Mouse (Mus musculus) left cerebral cortex, adult 8-10 months (tissue): ENCODE results near the gene Large2. TPM values are rescaled to one million over a fixed set of nuclear protein-coding genes. Genes with fewer than 3 reads are reported as not detected.

Source experiments
- DNase-seq, 2 experiments: peaks; one replicate each; pipeline ENCODE4 v3.0.0; 2022; ENCODE audit warnings: low spot score in 2 of 2
- total RNA-seq, 4 experiments: library from RNA; stranded (reverse); gene quantifications; 2 replicates each; pipeline ENCODE4 v1.2.4; 2022

Large2 gene
- total RNA-seq, 4 experiments from 2014 or later: 0.50 to 1.5 (median 0.85) TPM

DNA sequence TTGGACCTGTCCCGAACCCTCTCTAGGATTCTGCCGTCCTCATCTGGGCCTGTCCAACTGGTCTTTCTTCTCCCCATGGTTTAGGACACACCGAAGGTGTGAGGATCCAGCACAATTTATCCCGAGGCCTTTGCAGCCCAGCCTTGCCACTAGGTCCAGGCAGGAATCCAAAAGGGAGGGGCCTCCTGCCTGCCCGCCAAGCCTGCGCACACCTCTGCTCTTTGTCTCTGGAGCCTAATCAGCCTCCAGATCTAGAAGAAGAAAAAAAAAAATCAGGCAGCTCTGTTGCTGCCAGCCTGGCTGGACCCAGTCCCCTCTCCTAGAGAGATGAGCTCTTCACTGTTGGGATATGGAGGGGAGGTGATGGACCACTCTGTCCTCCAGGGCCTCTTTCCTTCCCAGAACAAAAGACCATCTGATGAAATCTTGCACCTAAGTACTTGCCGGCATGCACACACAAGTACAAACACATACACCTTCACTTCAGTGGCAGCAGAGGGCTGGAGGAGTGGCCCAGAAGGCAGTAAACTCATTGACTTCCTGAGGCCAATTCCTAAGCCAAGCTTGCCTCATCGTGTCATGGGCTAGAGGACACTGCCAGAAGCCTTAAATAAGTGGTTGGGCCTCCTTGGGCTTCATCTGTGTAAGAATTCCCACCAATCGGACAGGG, 1.8 kb downstream of the Large2 start:
- DNase-seq: no peak

DNA sequence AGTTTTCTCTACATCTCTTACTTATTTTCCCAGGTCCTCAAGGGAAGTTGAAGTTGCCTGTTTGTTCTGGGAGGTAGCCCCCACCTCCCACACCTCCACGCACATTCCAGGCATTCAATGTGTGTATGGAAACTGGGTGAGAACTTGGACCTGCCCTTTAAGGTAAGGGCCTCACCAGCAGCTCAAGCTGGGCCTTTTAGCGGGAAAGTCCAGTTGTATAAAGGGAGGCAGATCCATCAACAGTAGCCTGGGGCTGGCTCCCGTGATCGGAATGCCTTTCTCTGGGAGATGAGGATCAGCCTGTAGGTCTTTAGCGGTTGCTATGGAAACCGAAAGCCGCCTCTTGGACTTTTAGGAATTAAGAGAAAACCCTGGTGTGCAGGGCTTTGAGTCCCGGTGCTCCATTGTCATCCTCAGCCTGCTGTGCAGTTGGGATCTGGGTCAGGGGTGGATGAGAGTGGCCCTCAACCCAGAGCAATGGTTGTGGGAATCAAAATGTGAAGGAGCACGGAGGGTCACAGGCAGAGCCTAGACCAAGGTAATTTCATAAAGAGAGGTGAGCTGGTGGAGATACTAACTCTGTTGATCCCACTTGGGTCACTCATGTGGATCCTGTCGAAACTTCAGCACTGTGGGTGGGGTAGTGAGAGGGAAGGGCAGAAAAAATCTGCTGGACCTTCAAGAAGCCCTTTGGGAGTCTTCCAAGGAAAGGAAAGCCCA, 2.5 kb downstream of the Large2 start:
- no peak for DNase-seq

DNA sequence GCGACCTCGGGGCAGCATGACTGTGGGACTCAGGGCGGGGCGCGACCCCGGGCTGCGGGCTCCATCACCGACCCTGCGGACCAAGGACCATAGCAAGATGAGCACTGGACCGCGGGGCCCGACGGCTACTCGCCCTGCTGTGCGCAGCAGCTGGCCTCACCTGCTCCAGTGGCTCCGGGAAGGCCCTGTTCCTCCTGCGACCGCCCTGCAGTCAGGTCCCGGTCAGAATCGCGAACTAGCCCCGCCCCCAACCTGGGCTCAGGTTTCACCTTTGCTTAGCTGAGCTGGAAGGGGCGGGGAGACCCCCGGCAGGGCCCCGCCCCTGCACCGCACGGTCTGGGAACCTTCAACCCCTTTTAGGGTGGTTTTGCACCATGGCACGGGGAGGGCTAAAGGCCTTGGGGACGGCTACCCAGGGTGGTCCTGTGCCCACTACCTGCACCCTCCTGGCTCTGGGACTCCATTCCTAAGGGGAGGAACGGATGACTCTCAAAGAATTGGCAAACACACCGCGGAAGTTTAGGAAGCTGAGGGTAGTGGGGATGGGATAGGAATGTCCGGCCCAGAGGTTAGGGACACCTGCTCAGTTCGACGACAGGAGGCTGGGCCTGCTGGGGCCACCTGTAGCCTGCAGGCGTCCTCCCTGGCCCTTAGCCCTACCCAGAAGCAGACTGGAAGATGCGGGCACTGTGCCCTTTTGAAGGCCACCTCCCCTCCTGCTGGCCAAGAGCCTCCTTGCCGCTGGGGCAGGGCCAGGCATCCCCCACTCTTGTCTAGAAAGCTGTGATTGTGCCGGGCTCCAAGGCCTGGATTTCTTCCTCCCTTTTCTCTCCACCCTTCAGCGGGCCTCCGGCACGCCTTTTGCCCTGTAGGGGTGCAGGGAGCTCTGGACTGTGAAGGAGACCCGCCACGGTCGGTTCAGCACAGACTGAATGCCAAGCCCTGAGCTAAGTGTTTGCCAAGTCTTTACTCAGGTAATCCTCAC, 3.6 kb downstream of the Large2 start:
- DNase-seq: no peak

DNA sequence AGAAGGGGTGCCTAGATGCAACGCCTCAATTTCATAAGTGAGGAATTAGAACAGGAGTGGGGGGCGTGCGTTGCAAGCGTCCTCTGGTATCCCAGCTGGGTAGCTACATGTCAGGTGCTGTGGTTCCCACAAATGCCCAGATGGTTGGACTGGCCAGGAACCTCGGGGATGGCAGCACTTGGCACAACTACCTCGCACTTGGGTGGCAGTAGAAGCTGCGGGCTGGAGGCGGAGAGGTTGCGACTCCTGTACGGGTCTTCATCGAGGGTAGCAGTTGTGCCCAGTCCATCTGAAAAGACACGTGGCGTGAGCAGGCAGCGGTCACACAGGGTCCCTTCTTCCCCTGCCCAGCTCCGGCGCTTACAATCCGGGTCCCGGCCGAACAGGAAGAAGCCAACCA, 4.3 kb downstream of the Large2 start:
- no peak for DNase-seq

DNA sequence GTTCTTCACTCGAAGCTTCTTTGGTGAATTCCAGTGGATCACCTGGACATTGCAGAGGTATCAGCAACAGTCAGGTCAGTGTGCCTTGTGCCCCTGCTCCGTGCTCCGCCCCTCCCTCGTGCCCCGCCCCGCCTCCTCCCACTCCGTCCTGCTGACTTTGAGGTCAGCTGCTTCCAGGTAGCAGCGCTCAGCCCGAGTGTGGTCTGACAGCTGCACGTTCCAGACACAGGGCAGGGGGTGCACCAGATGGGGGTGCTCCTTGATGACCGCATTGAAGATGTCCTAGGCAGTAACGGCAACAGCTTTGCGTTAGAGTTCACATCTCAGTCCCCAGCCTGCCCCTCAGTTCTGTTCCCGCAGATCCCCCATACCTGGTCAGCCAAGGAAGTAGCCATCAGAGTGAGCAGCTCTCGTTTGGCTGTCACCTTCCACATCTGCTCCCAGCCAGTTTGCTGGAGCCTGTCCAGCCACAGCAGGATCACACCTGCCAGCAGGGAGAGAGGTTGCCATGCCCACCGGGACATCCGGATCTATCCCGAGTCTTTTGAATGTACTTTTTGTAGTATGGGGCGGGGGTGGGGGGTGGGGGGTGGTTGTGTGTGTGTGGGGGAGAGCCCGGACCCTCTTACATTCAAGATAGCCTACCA, 7.2 kb downstream of the Large2 start:
- no peak for DNase-seq

DNA sequence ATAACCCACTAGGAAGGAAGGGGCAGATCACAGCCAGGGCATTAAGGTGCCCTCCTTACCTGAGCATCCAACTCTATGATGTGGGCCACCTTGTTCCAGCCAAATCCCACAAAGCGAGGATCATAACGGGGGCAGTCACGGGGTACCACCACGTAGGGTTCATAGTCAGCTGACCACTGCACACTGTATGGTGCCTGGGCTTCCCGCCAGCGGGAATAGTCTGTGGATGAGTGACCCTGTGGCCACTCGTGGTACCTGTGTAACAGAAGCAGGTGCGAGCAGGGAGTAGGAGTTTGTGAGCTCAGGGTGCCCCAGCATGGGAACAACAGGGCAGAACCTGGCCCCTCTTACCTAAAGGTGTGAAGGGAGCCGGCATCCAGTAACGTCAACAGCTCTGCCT, 9.1 kb downstream of the Large2 start:
- DNase-seq: no peak

DNA sequence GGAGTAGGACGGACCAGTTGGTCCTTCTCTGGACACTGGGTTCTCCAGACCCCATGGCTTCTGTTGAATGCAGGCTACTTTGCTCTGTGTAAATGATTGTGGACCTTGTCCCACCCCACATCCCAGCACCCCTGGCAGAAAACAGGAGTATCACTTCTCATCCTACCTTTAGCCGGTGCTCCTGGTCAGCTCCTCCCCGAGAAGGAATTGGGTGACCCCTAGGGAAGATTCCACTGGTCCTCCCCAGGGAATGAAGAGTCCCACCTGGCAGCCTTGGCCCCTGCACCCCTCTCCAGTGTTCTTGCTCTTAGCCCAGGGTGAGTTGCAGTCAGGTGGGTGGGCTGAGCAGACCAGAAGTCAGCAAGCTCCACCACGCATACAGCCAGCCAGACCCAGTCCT, 10.6 kb downstream of the Large2 start:
- no peak for DNase-seq

DNA sequence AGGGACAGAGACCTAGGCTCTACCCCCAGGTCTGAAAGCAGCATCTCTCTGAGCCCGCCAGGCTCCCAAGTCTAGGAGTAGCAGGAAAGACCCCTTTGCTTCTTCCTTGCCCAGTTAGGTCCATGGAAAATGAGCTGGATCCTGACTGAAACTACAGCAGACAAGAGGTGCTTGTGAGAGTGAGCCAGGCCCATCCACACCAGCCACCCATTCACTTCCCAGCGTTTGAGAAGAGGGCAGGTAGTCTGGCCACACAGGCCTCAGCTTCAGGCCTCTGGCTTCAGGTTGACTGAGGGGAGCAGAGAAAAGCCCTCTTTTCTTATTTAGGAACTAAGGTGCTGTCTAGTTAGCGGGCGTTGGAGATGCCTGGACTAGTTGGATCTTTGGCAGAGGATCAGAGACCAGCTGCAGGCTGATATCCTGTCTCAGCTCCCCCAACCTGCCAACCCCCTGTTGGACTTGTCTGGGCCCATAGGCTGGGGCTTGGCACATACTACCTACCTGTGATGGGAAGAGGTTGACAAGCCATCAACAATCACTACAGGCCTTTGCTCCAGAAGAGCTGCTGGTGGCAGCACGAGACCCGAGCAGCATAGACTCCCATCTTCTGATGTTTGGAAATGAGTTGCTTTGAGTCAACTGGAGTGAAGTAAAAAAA, 12.0 kb downstream of the Large2 start:
- no peak for DNase-seq

DNA sequence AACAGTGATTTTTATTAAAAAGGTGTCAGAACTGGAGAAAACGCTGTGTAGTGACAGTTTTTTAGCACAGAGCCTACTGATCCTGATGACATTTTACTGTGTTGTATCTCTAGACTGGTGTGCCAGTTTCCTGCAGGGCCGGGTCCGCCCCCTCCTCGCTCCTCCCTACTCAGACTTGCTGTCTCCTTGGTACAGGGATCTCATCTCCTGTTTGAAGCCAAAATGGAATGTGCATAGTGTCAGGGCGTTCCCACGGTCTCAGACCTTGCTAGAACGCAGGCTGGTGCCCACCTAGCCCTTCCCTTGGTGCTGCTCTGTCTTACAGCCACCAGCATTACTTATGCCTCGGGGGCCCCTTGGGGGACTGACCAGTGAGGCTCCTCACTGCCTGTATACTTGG, 12.9 kb downstream of the Large2 start:
- no peak for DNase-seq

DNA sequence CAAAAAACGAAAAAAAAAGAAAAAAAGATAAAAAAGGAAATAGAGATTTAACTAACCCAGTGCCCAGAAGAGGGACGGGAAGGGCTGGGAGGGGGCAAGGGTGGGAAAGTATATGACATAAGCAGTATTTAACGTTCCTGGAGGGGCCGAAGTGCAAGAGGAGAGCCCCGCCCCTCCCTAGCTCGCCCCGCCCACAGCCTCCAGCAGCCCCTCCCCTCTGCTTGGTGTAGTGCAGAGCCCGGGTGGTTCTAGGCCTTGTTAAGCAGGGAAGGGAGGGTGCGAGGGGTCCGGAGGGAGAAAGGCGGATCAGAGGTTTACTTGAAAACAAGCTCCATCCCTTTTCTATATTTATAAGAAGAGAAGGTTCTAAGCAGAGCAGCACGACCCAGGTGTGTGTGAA, 13.8 kb downstream of the Large2 start:
- no peak for DNase-seq

DNA sequence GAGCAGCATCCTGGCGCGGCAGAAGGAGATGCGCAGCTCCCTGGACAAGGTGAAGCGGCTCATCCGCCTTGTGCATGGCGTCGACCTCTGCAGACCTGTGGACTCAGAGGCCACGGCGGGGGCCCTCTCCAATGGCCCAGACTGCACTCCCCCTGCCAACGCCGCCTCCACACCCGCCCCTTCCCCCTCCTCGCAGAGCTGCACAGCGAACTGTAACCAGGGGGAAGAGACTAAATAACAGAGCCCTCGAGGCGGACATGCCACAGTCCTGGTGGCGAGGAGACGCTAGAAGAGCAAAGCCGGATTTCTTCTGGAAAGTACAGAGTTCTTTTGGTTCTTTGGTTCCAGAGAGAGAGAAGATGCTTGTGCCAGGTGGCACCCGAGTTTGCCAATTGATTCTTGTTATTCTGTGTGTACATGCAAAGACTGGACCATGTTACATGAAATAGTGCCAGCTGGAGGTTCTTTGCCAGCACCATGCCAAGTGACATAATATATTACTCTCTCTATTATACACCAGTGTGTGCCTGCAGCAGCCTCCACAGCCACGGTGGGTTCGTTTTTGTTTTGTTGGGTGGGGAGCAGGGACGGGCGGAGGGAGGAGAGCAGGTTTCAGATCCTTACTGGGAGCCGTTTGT, 14.4 kb downstream of the Large2 start:
- no peak for DNase-seq

DNA sequence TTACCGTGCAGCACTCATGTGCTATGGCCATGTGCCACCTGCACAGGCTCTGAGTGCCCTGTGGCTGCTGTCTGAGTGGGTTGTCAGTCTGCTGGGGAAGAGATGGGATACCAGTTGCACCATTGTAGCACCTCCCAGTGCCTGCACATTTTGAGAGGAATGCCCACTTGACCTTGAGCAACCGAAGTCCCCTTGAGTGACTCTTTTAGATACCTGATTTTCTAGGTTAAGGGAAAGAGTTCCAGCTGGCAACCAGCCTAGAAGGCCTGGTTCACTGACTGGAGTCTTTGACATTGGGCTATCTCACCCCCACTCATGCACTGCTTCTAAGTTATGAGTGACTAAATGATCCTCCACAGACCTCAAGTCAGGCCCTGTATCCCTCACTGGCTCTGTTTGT, 15.4 kb downstream of the Large2 start:
- no peak for DNase-seq

DNA sequence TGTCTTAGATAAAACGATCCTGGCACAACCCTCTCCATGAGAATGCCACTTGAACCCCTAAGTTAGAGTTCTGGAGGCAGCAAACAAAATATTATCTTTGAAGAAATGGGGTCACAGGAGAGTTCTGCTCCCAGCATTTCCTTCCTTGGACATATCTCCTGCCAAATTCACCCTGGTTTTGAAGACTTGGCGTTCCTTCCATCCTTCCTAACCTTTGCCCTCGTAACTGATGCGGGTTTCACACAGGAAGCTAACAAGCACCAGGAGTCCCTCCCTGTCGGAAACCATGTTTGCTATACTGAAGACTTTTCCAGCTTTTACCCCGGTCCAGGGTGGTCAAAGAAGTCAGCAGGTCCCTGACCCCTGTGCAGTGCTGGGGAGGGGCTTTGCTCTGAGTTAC, 20.4 kb downstream of the Large2 start:
- no peak for DNase-seq

DNA sequence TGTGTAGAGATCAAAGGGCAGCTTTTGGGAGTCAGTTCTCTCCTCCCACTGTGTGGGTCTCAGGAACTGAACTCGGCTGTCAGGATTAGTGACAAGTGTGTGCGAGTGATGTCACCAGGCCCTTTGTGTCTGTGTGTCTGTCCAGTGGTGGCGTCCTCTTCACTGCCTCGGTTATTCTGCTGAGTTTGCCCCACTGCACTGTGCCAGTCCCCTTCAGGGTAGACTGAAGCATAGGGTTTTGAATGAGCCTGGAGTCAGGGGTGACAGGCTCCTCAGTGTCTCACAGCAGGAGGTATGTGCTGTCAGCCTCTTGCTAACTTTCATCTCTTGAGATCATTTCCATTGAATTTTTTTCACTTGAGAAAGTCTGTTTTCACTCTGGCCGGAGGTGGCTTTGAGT, 21.3 kb downstream of the Large2 start:
- no peak for DNase-seq

DNA sequence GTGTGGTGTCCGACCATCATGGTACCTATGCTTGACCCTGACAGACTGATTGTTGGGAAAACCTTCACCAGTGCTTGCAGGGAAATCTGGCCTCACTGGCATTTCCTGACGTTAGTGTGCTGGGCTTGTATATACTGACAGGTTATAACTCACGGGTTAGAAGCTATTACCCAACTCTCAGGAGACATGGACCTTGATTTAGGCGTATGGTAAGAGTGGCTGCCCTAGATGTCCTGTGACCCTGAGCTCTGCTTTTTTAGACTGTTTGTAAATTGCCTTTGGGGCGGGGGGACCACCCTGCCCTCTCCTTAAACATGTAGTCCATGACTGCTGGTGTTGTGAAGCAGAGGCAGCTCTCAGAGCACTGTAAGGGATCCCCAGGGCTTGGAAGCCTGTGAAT, 24.0 kb downstream of the Large2 start:
- no peak for DNase-seq

DNA sequence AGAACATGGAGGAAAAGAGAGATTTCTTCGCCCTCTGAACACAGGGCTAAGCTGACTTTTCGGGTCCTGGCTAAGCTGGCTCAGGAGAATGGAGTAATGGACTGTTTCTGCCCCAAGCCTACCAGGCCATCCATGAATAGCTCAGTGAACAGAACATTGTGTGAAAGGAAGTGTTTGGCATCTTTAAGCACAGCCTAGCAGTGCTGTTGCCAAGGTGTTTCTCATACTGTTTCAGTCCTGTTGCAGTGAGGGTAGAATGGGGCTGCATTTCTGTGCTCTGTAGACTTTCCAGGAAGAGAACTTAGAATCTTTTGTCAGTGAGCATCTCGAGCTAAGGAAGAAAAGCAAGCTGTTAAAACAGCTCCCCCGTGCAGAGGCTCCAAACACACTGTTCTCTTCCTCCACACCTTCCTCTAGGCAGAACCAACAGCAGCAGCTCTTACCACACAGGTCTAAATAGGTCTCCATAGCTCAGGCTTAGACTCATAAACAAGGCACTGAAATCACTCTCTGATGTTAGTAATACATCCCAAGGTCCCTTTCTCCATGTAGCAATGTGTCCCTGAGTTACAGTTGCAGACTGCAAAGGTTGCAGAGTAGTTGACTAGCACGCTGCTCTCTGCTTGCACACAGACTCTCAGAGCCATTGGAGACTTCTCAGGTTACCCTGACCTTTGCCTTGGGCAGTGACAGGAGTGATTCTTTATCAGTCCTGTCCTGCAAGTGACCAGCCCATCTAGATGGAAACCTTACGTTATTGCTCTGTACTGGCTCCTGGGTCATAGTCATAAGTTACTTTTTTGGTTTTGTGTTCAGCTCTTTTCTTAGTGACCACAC, 24.9 kb downstream of the Large2 start:
- no peak for DNase-seq

DNA sequence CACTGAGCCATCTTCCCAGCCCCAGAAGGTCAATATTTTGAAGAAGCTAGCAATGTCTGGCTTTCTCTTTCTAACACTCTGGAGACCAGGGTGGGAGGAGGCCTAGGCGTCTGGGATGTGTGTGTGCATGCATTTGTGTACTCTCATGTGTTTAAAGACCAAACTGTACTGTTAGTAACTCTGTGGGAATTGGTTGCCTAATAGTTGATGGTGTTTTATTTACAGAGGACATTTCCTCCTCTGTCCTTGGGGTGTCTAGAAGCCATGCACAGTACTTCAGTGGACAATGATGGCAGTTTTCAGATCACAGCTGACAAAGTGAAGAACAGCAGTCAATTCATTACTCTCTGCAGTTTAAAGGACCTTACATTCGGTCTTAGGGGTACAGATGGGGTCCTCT, 27.5 kb downstream of the Large2 start:
- no peak for DNase-seq

DNA sequence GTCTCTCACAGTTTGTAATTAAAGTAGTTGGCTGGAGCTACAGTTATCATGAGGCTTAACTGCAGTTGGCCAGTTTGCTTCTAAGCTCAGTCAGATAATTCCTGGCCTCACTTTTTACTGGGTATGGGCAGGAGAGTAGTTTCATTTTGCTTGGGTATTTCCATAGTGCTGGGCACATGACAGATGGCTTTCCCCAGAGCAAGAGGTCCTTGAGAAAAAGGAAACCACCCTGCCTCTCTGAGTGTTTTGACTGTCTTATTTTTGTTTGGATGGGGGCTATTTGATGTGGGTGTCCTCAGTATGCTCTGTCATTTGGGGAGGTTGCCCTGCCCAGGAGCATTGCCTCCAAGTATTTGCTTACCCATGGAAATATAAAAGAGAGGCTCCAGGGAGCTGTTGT, 32.3 kb downstream of the Large2 start:
- DNase-seq: no peak

DNA sequence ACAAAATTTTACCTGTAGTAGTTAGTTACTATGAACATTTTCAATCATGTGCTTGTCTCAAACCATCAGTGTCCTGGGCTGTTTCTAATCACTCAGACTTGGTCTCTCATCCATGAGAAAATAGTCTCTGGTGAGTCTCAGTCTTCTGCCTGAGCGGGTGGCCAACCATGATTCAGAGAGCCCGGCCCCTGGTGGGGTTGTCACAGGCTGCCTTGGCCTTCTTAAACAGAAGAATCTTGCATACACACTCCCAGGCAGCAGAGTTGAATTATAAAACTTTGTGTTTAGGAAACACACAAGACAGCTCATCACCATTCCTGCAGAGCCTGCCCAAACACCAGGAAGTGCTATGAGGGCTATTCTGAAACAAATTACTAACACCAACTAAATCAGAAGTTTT, 42.8 kb downstream of the Large2 start:
- DNase-seq: no peak

DNA sequence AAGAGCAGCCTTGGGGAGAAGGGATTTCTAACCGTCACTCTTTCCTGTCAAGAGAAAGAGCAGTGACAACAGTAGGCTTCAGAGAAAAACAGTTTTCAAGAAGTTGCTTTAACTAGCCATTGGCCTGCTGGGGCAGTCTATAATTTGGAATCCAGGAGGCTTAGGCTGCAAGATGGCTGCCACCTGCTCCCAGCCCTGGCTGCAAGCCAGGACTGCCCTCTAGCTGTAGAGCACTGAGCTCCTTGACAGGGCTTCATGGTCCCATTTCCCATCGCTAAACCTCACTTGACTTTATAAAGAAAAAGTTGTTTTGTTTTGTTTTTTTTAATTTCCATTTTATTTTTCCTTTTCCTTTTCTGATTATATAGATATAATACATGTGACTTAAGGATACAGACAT, 43.3 kb downstream of the Large2 start:
- DNase-seq: no peak
